Mouse (Mus musculus) liver, embryonic 14.5 days (tissue): ENCODE data around the gene Susd4.

ENCODE experiments used
- CTCF ChIP-seq: IDR thresholded peaks from 2 replicates; pipeline ENCODE4 v1.5.1; 2016; ENCODE audit warnings: antibody characterized with exemption, low read depth, control low read depth
- EP300 ChIP-seq: IDR thresholded peaks from 2 replicates; pipeline ENCODE4 v1.6.1; 2016; ENCODE audit warnings: antibody characterized with exemption, low read depth

DNA sequence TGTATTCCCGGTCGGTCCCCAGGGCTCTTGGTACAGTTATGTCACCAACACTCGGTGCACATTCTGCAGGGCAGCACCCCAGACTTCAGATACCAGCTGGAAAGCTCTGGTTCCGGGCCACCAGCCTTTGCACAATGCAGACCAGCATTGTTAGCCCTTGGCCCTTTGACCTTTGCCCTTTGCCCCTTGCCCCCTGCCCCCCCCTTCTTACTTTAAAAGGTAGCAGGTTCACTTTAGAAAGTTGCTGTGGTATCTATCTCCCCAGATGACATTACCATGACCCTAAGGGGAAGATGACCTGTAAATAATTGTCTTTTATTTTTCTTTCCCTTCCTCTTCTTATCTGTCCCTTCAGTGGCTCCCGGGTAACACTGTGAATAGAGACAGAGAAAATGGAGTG is 53.4 kb downstream of the Susd4 start:
- no peak for TF ChIP-seq CTCF
- TF ChIP-seq EP300: no peak
